Mouse (Mus musculus) left cerebral cortex, adult 9 months (tissue): ENCODE measurements around the gene Snx6.

Experiments
- DNase-seq, 2 experiments: peaks; one replicate each; pipeline ENCODE4 v3.0.0; 2022; ENCODE audit warnings: low spot score in 2 of 2

Gene Snx6

DNA sequence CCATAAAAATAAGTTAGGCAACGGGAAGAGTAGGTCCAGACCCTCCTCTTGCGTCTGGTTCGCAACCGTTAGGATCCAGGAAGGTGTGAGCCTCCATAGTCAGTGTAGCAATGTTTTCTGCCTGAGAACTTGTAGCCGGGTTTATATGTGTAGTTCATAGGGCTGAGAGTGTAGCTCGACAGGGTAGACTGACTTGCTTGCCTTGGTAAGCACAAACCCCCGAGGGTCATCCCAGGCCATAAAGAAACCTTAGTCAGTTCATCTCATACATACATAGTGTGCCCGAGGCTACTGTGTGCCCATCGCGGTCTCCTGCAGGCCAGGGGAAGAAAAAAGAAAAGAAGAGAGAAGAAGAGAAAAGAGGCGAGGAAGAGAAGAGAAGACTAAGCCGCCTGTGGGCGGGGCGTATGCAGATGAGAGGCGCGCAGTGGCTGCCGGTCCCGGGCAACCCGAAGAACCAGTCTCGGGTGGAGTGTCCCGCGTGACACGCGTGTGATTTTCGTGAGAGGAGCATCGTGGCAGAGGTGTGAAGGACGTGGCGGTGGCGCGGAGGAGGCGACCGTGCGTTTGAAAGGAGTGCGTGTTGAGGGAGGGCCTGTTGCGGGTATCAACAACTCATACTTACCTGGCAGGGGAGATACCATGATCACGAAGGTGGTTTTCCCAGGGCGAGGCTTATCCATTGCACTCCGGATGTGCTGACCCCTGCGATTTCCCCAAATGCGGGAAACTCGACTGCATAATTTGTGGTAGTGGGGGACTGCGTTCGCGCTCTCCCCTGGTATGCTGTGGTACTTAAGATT, 85.6 kb downstream of the Snx6 start:
- peak in 1 of 2 experiments; percentile 2 for DNase-seq

DNA sequence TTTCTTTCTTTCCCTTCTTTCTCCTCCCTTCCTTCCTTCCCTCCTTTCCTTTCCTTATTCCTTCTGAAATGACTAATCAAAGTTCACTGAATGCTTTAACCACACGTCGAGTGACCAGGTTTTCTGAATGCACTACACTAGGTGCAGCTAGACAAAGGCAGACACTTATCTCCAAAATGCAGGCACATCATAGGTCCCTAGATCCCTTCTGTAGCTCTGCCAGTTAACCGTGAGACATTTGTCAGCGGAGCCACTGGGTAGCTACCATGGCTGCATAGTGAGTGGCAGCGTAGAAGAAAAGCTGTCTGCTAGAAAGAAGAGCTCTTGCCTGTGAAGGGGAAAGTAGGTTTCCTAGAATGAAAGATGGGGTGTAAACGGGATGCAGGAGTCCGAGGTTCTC, 96.1 kb downstream of the Snx6 start:
- DNase-seq = no peak

DNA sequence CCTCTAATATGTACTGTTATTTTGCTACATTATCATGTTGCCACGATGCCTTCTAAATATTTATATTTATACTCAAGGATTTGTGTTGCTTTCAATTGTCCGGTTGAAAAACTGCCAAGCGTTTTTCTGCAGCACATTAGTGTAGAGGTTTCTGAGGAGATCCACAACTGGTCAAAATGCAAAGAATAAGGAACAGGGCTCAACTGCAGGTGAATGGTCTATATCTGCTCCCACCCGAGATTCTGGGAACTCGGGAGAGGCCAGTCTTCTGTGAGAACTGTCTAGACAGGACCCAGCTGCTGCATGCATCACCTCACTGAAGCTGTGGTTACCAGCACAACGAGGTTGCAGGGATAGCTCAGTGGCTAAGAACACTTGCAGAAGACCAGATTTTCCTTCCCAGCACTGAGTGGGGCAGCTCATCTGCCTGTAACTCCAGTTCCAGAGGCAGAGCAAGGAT, 97.7 kb downstream of the Snx6 start:
- DNase-seq = no peak

DNA sequence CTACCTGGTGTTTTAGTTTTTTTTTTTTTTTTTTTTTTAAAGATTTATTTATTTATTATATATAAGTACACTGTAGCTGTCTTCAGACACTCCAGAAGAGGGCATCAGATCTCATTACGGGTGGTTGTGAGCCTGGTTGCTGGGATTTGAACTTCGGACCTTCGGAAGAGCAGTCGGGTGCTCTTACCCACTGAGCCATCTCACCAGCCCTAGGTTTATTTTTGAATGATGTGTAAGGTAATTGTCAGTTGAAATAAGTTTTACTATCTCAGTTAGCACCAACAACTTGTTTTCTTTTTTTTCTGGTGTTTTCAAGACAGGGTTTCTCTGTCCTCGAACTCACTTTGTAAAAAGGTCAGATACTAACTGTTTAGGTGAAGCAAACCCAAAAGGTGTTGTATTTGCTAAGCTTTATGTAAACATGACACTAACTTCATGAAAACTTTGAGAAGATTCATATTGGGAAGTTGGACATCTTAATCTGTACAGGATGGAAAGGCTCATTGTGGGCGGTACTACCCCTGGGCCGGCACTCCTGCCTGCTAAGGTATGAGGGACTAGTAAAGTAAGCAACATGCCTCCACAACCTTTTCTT, 98.4 kb downstream of the Snx6 start:
- peak in 1 of 2 experiments; percentile 51 for DNase-seq
